Mouse (Mus musculus) fibroblast of lung, adult 2 months (primary cell): ENCODE measurements around the gene Hand2.

ENCODE experiments used
- DNase-seq: peaks from one replicate; pipeline ENCODE4 v3.0.0-alpha.2; 2011; ENCODE audit warnings: low read depth

Hand2 gene

GRCm38 (mm10) chr8:57324671-57325070, 3.9 kb downstream of the Hand2 start:
- DNase-seq: no peak

- no peak for DNase-seq
Observed at GRCm38 (mm10) chr8:57325111-57325891, 4.5 kb downstream of the Hand2 start.

GRCm38 (mm10) chr8:57326091-57327065, 5.6 kb downstream of the Hand2 start:
- no peak for DNase-seq

GRCm38 (mm10) chr8:57327281-57328160, 6.7 kb downstream of the Hand2 start:
- DNase-seq: no peak

- DNase-seq: peak; percentile 6
Observed at GRCm38 (mm10) chr8:57328161-57328920, 7.6 kb downstream of the Hand2 start.

- no peak for DNase-seq
Observed at GRCm38 (mm10) chr8:57328931-57329341, 8.2 kb downstream of the Hand2 start.

GRCm38 (mm10) chr8:57330106-57330505, 9.3 kb downstream of the Hand2 start:
- DNase-seq: no peak

- no peak for DNase-seq
Observed at GRCm38 (mm10) chr8:57331727-57332630, 11.2 kb downstream of the Hand2 start.

GRCm38 (mm10) chr8:57332676-57333482, 12.1 kb downstream of the Hand2 start:
- no peak for DNase-seq

GRCm38 (mm10) chr8:57333483-57333770, 12.6 kb downstream of the Hand2 start:
- DNase-seq: no peak

- no peak for DNase-seq
Observed at GRCm38 (mm10) chr8:57333795-57334551, 13.2 kb downstream of the Hand2 start.

- no peak for DNase-seq
Observed at GRCm38 (mm10) chr8:57334714-57335113, 13.9 kb downstream of the Hand2 start.

- no peak for DNase-seq
Observed at GRCm38 (mm10) chr8:57337271-57338030, 16.7 kb downstream of the Hand2 start.

GRCm38 (mm10) chr8:57339711-57340650, 19.2 kb downstream of the Hand2 start:
- no peak for DNase-seq

- no peak for DNase-seq
Observed at GRCm38 (mm10) chr8:57340840-57341540, 20.2 kb downstream of the Hand2 start.

- DNase-seq: no peak
Observed at GRCm38 (mm10) chr8:57341541-57341840, 20.7 kb downstream of the Hand2 start.
